Mouse (Mus musculus): ENCODE measurements around the gene Hmgb2. TPM values are rescaled to one million over a fixed set of nuclear protein-coding genes. Genes with fewer than 3 reads are reported as not detected.
"Not testable (repeated sequence)": the region's sequence is repeated elsewhere in the genome, so short reads cannot be mapped to it uniquely, and the experiment has no call there.

The Hmgb2 gene
- 10 to 100 TPM; 11.8 to 18.1 (median 14.3) TPM for total RNA-seq (2022)

DNA sequence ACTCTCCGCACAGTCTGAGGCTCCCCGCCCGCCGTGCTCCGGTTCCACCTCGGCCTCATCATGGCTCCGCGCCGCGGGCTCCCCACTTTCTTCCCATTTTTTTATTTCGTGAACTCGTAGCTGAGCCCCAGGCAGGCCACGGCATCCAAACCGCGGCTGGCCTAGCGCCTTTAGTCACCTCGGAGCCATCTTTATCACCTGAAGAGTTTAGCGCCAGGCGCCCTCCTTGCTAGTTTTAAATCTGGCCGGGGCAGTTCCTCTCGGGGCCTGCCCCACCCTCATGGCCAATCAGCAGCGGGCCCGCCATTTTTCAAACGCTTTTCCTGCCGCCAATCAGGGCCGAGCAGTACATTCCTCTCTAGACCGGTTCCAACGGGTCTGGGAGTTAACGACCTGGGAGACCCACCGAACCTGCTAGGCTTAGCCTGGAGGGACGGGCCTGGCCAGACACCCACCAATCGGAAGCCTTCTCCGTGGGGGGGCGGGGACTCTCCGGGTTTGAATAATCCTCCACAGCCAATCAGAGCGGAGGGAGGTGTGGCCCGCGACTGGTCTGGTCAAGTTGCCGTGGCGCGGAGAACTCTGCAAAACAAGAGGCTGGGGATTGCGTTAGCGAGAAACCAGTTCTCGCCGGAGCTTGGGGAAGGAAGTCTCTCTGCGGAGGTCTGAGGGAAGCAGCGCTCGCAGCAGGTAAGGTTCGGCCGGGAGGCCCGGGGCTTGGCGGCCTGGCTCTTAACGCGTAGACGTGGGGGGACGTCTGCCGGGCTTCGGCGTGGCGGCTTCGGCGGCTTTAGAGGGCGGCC, at the start of gene Hmgb2:
Hmgb2 (plus strand) TSS at position 592 of the 803 bp plus-strand sequence.
- peak; percentile 100 for DNase-seq

DNA sequence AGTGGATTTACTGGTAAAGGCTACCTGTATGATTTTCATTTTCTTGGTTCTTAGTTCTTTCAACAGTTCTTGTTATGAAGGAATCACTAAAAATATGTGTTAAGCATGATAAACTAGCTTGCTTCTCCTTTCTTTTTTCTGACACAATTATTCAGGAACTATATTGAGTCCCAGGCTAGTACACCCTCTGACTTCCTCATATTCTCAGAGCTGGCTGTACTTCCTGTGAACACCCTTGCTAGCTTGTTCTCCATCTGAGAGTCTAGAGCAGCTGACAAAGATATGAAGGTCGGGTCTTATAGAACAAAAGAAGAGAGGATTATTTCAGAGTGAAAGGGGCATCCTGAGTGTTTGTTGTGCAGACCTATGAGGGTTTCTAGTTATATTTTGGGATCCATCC, 48.9 kb upstream of the Hmgb2 start:
- DNase-seq: no peak

DNA sequence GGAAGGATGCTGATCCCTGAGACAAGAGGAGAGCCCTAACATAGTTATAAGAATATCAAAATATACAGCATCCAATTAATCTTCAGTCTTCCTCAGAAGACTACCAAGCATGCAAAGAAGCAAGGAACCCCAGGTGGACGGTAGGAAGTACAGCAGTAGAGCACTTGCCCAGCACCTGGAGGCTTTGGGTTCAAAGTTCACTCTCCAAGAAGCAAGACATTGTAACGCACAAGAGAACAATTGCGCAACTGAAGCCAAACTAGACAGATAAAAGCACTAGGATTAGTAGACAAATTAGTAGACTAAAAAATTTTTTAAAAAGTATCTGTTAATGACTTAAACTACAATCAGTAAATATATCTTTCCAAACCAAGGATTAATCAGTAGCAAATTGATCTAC, 48.0 kb upstream of the Hmgb2 start:
- no peak for DNase-seq

DNA sequence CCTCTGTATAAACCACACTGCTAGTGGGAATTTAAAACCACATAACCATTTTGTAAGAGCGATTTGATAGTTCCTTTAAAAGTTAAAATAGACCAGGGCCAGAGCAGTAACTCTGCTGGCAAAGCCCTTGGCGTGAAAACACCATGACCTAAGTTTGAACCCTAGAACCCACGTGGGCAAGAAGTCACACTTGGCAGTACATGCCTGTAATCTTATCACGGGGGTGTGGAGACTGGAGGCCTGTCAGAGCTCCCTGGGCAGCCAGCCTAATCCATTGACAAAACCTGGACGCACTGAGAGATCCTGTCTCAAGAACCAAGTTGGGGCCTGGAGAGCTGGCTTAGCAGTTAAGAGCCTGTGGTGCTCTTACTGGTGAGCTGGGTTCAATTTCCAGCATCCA, 43.1 kb upstream of the Hmgb2 start:
- DNase-seq: peak; percentile 78

DNA sequence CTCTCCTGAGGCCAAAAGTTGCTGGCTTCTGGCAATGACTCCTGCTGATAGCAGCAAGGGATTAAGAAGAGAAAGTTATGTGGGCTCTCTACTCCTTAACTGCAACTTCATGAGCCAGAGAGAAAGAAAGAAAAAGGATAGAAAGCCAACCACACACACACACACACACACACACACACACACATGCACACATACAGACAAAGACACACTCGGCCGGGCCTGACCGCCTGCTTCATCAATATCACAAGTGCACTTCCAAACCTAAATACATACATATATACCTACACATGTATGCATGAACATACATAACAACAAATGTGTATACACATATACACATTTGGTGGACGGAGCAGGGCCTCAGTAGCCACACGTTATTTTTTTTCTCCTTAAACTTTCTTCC, 40.8 kb upstream of the Hmgb2 start:
- DNase-seq: no peak

DNA sequence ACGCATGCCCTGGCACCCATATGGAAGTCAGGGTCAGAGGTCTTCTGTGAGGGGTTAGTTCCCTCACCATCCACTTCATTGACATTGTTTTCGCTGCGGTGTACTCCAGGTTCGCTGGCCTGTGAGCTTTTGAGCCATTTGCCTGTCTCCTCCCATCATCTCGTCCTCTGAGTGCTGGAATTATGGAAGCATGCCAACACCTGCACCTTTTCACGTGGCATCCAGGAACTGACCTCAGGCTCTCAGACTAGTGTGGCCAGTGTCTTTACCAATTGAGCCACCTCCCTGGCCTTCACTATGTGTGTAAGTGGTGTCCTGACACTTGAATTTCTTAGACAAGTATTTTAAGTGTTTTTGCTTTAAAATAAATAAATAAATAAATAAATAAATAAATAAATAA, 38.0 kb upstream of the Hmgb2 start:
- no peak for DNase-seq

DNA sequence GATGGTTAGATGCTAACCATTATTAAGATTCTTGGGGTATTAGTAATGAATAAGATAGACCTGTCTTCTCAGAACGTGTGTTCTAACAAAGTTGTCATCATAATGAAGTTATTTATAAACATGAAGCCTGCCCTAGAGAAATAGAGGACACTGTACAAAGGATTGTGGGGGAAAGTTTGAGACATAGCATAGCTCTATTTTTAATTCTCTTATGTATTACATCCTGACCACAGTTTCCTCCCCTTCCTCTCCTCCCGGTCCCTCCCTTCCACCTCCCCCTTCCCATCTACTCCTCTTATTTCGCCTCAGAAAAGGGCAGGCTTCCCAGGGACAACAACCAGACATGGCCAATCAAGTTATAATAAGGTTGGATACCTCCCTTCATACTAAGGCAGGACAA, 33.3 kb upstream of the Hmgb2 start:
- no peak for DNase-seq

DNA sequence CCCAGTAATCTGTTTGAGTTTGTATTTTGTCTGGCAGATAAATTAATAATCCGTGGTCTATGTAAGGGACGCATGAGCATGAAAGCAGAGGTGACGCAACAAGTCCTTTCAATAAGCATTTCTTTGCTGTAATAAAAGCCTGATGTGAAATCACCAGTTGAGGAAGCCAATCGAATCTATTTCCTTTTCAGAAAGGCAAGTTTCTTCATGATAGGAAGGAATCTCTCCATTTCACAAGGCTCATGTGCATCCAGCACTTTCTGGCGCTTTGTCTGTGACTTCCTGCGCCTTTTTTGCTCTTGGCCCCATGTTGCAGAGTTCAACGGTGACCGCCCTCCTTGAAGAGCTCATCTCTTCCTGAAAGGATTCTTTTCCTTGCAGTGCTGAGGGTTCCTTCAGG, 32.0 kb upstream of the Hmgb2 start:
- no peak for DNase-seq

DNA sequence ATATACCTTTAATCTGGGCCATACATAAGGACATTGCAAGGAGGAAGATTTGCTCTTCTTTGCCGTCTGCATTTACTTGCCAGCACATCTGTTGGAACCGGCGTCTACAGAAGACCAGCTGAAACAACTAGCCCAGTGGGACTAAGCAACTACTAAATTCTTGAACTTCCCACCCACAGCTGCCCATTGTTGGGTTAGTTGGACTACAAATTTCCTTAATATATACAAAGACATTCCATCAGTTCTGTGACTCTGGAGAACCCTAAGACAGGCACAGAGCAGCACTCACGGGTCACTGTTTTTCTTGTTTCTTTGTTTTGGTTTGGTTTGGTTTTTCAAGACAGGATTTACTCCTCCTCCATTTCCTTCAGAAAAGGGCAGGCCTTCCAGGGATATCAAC, 31.1 kb upstream of the Hmgb2 start:
- no peak for DNase-seq

DNA sequence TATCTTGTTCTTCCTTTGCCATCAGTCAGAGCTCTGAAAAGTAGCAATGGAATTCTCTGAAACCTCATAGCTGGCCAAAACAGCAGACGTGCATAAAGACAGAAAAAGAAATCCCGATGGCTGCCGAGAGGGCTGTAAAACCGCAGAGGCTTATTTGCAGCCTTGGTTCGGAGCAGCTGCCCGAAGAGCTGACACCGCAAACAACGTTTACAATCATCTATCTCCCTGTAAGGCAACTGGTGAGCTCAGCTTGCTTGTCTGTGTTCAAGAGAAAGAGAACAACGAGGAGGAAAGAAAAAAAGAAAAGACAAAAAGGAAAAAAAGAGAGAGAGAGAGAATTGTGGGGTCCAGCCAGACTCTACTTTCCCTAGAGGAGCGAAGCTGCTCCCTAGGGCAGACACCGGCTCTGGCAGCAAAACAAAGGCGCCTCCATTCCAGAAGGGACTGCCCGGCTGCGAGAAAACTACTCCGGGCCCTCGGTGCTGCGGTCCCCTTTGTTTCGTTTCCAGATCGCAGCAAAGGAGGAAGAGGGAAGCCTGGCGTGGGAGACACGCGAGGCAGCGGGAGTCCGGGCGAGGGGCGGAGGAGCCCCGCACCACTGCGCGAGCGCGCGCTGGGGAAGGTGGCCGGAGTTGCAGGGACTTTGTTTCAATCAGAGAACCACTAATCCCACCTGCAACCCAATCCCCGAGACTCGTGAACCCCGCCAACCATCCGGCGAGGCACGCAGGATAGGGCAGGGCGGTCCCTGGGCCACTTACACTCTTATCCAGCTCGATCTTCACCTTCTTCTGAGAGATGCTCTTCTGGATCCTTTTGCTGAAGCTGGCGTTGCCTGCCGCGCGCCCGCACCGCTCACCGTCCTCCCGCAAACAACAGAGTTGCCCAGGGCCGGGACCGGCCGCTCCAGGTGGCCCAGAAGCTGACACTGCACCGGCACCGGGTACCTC, 24.9 kb upstream of the Hmgb2 start:
- peak; percentile 34 for DNase-seq

DNA sequence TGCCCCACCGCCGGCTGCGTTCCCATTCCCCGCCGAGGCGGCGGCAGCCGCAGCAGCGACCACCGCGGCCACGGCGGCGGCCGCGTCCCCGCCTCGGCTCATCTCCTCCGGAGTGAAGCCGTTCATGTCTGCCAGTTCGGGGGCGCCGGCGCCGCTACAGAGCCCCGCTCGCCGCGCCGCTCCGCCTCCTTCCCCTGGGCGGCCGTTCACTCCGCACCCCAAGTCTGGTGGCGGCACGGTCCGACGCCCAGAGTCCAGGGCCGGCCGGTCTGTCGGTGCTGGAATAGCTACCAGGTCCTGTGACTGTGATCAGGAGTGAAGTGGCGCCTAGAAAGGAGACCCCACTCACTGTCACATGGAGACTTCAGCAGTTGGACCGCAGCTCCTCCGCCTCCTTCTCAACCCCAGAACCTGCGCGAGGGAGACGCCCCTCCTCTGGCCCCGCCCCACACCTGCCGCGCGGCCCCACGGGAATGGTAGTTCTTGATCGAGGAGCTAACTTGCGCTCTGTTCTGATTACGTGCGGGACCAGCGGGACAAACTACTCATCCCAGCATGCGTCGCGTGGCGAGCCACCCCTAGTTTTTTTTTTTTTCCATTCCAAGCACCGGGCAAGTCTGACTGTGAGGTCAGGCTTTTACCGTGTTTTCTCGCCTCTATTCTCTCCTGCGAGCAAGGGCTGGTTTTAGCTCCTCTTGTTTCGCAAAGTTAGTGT, 24.1 kb upstream of the Hmgb2 start, which contains the start of gene Sap30:
Sap30 (minus strand) TSS at position 420 of the 715 bp plus-strand sequence.
- DNase-seq: peak; percentile 99

DNA sequence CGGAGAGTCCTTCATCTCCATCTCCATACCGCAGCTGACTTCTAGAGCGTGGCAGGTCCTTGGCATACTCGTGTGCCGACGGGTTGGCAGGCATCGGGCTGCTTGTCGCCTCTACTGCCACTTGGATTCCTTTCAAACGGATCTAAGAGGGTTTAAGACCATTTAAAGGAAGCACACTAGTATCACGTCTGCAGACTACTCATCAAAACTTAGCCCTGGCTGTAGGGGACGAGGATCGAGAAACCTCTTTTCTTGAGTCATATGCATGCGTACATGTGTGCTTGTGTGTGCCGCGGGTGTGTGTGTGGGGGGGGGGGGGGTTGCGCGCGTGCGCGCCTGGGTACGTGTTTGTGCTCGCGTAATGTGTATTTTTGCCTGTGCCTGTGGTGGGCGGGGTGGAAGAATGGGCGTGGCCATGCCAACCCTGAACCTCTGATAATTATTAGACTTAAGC, 23.4 kb upstream of the Hmgb2 start:
- peak; percentile 54 for DNase-seq

DNA sequence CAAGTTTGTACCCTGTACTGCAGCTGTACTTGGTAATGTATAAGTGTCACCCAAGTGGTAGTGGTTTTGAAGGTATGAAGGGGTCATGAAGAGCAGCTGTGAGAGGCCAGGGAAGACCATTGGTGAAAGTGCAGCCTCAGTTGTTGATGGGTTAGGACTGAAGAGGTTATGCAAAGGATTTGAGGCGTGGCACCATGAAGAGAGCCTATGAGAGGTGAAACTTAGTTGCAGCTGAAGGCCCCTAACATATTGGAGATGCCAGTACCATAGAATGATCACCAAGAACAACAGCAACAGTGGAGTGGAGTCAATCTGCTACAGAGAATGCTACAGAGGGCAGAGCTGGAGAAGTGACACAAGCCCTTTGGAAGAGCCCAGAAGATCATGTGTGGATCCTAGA, 22.3 kb upstream of the Hmgb2 start:
- no peak for DNase-seq

DNA sequence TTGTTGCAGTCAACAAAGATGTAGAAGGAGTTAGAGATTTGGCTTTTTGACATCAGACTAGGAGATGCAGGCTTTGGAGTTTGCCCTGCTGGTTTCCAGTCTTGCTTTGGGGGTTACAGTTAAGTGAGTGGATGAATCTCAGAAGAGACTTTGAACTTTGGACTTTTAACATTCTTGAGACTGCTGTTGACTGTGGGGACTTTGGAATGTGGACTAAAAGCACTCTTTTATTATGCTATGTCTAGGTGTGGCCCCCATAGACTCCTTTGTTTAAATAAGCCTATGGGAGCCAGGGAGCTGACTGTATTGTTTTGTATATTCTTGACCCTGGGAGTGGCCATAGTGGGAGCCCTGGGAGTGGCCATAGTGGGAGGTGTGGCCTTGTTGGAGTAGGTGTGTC, 21.8 kb upstream of the Hmgb2 start:
- no peak for DNase-seq

DNA sequence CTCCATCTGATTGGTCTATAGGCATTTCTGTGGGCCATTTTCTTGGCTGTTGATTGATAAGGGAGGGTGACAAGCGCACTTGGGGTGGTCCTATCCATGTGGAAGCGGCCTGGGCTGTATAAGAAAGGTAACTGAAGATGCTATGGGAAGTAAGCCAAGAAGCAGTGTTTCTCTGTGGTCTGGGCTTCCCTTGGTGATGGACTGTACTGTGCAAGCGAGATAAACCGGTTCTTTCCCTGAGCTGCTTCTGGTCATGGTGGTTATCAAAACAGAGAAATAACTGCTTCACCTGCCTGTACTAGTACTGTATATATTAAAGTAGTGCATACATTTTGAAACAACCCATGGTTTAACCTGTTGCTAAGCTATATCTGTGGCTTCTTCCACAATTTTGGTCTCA, 19.8 kb upstream of the Hmgb2 start:
- no peak for DNase-seq

DNA sequence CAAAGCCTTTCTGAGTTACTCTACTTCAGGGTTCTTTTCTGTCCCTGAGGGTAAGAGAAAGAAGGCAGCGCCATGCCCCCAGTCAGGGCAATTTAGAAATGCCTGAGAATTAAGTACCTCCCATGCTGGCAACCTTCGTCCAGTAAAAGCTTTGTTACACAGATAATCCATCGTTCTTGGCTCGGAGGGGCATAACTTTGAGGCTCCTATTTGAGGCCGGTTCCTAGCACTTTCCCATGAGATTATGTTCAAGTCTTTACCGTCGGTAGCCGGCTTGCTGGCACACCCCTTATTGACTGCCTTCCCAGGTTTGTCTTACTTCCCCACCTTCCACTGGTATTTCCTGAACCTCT, 13.2 kb upstream of the Hmgb2 start:
- DNase-seq: no peak

DNA sequence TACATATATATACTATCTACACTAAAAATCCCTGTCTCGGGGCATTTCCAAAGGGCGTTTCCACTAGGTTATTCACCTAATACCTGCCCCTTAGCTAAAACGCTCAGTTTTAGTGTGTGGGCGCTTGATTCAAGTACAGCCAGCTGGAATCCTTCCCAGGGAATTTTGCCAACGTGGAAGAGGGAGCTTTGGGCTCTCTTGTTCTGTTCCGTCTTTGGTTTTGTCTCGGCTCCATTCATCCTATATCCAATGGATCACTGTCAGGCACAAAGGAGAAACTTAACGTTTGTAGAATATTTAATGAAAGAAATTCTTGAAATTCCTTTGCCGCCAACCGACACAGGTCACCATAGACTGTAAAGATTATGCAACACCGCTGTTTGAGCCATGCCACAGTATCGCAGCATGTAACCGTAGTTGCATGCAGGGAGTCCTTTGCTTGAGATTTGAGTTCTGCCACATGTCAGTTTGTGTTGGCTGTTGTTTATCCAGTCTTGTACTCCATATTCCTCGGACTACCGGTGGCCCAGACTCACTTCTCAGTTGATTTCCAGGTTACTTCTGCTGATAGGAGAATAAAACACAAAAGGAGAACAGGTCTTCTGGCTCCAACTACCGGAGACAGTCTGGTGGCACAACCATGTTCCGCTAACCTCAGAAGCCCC, 12.7 kb upstream of the Hmgb2 start:
- no peak for DNase-seq

DNA sequence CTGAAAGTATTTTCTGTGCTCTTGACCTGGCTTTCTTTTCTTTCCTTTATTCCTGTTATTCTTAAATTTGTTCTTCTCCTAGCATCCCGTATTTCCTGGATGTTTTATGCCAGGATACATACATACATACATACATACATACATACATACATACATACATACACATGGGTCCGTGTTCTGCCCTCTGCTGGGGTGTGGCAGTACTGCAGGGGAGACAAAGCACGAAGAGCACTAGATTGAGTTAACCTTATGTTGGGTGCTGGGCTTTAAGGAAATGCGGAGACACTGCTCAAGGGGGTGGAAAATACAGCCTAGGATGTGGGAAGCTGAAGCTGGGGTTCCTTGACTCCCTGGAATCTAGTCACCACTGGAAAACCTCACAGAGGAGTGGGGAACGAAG, 8.1 kb upstream of the Hmgb2 start:
- no peak for DNase-seq

DNA sequence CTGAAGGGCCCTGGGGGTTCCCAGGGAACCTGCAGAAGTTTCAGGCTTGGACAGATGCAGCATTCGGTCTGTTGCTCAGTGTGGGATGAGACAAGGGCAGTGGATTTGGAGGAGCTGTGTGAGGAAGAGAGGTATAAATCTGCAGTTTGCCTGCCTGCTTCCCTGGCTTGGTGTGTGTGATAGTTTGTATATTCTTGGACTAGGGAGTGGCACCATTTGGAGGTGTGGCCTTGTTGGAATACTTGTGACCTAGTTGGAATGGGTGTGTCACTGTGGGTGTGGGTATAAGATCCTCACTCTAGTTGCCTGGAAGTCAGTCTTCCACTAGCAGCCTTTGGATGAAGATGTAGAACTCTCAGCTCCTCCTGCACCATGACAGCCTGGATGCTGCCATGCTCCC, 6.2 kb upstream of the Hmgb2 start:
- DNase-seq: not testable (repeated sequence)

DNA sequence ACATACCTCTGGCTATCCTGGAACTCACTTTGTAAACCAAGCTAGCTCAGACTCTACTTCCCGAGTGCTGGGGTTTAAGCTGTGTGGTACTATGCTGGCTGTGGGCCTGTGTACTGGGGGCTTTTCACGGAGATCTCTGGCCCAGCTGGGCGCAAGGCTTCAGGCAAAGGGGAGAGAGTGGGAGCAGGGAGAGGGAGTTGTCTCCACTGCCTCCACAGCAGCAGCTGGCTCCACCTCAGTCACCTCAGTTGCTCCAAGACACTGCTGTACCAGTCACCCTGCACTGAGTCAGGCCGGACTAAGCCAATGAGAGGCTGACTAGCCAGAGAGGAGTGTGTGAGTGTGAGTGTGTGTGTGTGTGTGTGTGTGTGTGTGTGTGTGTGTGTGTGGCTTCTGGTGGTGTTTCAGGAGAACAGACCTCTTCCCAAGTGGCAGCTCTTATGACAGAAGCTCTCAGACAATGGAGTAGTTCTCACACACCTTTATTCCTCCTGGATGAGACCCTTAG, 4.1 kb upstream of the Hmgb2 start:
- no peak for DNase-seq

DNA sequence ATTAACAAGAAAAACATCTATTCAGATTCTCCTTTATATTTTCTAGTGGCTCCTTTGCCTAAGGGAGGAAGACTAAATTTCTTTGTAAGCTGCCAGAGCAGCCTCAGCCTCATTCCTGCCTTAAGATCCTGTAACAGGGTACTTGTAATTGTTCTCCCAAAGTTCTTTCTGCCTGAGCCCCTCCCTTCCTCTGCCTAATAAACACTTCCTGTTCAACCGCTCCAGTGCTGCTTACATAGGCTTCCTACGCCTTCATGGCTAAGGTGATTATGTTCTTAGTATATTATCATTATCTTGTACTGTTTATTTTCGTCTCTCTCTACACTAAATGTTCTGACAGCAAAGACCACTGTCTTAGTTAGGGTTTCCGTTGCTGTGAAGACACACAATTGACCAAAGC, 3.0 kb upstream of the Hmgb2 start:
- DNase-seq: no peak

DNA sequence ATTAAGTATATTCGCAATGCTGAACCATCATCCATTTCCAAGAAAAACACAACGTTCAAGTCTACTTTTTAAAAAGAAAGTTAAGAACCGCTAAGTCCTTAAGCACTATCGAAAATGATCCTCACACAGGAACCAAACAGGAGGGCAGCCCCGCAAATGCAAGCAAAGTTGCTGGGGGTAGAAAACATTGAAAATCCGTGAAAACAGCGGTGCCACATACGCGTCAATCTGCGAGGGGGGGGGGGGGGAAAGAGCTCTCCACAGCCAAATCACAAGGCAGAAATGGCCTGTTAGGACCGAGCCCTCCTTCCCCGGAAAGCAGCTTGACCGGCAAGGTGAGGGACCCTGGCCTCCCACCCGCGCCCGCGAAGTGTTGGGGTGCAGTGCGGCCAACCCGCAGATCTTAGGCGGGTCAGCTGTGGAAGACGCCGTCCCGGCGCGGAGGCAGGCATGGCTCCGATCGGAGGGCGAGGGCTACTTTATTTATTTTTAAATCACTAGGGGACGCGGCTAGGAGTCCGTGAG, 854 bp upstream of the Hmgb2 start:
- no peak for DNase-seq

Measured in adrenal gland, adult 8-10 months (tissue).